Mouse (Mus musculus) left cerebral cortex, adult 2 months (tissue): ENCODE data around the gene Gramd1c. TPM values are rescaled to one million over a fixed set of nuclear protein-coding genes. Genes with fewer than 3 reads are reported as not detected.

Experiments used
- DNase-seq, 2 experiments: peaks; one replicate each; pipeline ENCODE4 v3.0.0; 2021 to 2022; ENCODE audit warnings: low spot score in 2 of 2, mixed read lengths in 1 of 2; ENCODE audit errors: extremely low spot score in 1 of 2
- H3K27ac ChIP-seq: fragments of 200-600 bp; 2 replicates; pipeline ENCODE4 v1.8.1; 2022
- H3K4me3 ChIP-seq: fragments of 200-600 bp; 2 replicates; pipeline ENCODE4 v1.8.1; 2022
- CTCF ChIP-seq: fragments of 200-600 bp; IDR thresholded peaks from 2 replicates; pipeline ENCODE4 v1.8.1; 2022; ENCODE audit warnings: antibody characterized with exemption, mild to moderate bottlenecking, moderate library complexity
- intact Hi-C: fragments of 180-260 bp; cut with DNase I; formaldehyde crosslinking; loops from one replicate; pipeline ENCODE4 v1.15.1; 2025
- total RNA-seq, 2 experiments: library from RNA; stranded (reverse); gene quantifications; 2 replicates each; pipeline ENCODE4 v1.2.3; 2021

The Gramd1c gene
- total RNA-seq, 2 experiments from 2014 or later: 1.7 to 2.0 TPM

DNA sequence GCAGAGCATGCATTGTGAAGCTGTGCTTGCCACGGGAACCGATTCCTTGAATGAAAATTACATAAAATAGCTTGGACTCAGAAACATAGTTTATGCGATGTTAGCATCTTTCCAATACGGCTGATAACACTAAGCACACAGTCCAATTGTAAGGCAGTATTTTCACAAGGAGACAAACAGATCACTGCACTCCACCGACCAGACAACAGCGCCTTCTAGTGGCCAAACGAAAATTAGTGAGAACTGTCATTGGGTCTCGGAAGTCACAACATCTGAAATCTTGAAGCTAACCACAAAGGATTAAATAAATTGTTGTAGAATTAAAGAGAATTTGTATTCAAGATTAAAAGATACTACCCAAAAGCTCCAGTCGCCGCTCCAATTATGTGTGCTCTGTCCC is 4.4 kb downstream of the Gramd1c start:
- intact Hi-C loops: loop anchor here (10.0 kb wide), 1 partner anchor 434 kb away; no protein-coding TSS in a partner anchor

GRCm38 (mm10) chr16:44055766-44056165 is 7.4 kb downstream of the Gramd1c start:
- intact Hi-C loops: loop anchor here (10.0 kb wide), 1 partner anchor 431 kb away; no protein-coding TSS in a partner anchor
- DNase-seq: peak in 1 of 2 experiments; percentile 3
- Histone ChIP-seq H3K27ac (no peak overlapping the region), H3K4me3 (no peak overlapping the region)
- no peak for TF ChIP-seq CTCF

More for the DNA sequence above, 4.4 kb downstream of the Gramd1c start:
- peak; percentile 71 to 83 for DNase-seq
- Histone ChIP-seq H3K27ac (no peak overlapping the region), H3K4me3 (peak overlapping the region; percentile 23; the same call in 1 of the 2 replicates)
- peak; percentile 97 for TF ChIP-seq CTCF

GRCm38 (mm10) chr16:44053265-44053664 is 9.9 kb downstream of the Gramd1c start:
- no peak overlapping the region for H3K27ac ChIP-seq
- no peak for DNase-seq
- TF ChIP-seq CTCF: no peak
- intact Hi-C loops: loop anchor here (10.0 kb wide), 1 partner anchor 428 kb away; no protein-coding TSS in a partner anchor
- H3K4me3 ChIP-seq: no peak overlapping the region

- intact Hi-C loops: loop anchor here (10.0 kb wide), 1 partner anchor 428 kb away; no protein-coding TSS in a partner anchor
- Histone ChIP-seq H3K27ac (no peak overlapping the region), H3K4me3 (no peak overlapping the region)
- TF ChIP-seq CTCF: no peak
- no peak for DNase-seq
Observed at GRCm38 (mm10) chr16:44052390-44052789, 10.8 kb downstream of the Gramd1c start.

DNA sequence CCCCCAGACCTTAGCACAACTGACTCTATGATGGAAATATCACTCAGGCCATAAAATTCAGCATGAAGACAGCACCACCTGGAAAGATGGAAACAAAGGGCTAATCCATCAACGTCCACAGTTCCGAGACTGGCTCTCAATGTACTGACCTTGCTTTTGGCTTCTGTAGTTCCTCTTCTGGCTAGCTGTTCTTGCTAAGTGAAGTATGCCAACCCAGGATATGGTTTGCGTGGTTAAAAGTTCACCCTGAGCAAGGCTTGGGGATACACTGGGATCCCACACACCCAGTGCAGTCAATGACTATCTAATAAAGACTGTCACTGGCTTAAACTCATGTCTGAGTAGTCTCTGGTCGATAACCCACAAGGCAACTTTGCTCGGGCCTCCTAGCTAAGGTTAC is 13.0 kb downstream of the Gramd1c start:
- peak in 1 of 2 experiments; percentile 2 for DNase-seq
- no peak overlapping the region for H3K27ac ChIP-seq
- intact Hi-C loops: loop anchor here (10.0 kb wide), 1 partner anchor 425 kb away; no protein-coding TSS in a partner anchor
- no peak overlapping the region for H3K4me3 ChIP-seq
- TF ChIP-seq CTCF: no peak

- DNase-seq: no peak
- no peak overlapping the region for H3K27ac ChIP-seq
- TF ChIP-seq CTCF: no peak; the same call in none of the 2 replicates
- intact Hi-C loops: no loop called here
- H3K4me3 ChIP-seq: no peak overlapping the region
Observed at GRCm38 (mm10) chr16:44039112-44039511, 24.0 kb downstream of the Gramd1c start.

GRCm38 (mm10) chr16:44035221-44035620 is 27.9 kb downstream of the Gramd1c start:
- intact Hi-C loops: no loop called here
- H3K27ac ChIP-seq: no peak overlapping the region
- DNase-seq: no peak
- no peak for TF ChIP-seq CTCF
- H3K4me3 ChIP-seq: no peak overlapping the region

DNA sequence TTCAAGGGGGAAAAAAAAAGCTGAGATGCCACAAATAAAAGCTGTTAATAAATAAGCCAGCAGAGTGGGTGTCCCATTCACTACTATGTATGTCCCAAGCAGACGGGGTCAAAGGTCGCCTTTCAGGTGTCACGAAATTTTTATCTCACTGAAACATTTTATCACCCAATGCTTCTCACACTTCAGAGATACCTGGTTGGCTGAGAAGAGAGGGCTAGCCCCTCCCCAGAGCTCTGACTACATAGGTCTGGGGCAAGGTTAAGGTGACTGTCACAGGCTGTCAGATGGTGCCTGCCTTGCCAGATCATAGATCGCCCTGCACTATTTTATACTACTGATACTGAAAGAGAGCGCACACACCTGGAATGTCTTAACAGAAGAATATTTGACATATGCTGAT is 29.8 kb downstream of the Gramd1c start:
- TF ChIP-seq CTCF: no peak
- H3K27ac ChIP-seq: no peak overlapping the region
- H3K4me3 ChIP-seq: no peak overlapping the region
- intact Hi-C loops: no loop called here
- DNase-seq: no peak

DNA sequence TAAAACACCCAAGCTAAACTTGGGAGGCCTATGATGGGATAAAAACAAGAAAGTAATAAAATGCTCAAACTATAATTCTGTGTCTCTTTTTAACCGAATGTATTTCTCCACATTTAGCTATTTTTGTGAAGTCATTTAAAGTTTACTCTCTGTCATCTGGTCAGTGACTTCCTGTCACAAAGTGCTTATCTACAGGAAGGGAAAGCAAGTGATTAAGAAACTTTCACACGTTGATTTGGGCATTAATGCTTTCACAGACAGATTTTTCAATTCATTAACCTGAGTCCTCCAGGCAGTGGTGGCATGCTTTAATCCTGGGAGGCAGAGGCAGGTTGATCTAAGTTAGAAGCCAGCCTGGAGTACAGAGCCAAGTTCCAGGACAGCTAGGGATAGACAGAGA is 33.9 kb downstream of the Gramd1c start:
- no peak for DNase-seq
- no peak for TF ChIP-seq CTCF
- intact Hi-C loops: no loop called here
- no peak overlapping the region for H3K27ac ChIP-seq
- H3K4me3 ChIP-seq: no peak overlapping the region

DNA sequence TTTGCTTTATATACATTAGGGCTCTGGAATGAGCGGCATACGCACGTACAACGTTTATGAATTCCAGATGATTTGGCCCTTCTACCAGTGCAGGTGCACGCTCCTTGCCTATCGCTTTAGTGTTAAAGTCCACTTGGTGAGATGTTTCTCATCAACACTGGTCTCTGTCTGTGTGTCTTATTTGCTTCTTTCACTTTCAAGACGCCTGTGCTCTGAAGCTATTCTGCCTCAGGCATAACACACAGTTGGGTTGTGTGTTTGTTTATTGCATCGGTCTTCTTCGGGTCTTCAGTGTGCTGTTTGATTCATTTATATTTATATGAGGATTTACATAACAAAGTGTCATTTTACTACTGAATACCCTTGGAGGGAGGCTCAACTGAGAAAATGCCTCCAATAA is 36.3 kb downstream of the Gramd1c start:
- intact Hi-C loops: no loop called here
- H3K4me3 ChIP-seq: no peak overlapping the region
- no peak for TF ChIP-seq CTCF
- DNase-seq: no peak
- no peak overlapping the region for H3K27ac ChIP-seq

DNA sequence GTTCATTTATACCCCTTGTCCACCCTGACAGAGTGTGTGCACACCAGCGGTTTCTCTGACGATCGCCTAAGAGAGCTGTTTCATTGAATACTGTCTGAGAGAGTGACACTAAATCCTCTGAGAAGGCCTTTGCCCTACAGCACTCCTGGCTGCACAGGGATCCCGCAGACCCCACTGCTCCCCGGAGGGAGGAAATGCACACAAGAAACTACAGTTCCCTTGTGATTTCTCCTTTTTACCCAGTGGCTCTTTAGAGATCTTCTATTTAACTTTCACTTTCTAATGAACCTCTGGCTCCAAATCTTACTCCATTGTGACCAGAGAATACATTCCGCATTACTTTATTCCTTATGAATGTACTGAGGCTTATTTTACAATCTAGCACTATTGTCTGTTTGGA is 36.9 kb downstream of the Gramd1c start:
- no peak overlapping the region for H3K4me3 ChIP-seq
- intact Hi-C loops: no loop called here
- no peak for DNase-seq
- H3K27ac ChIP-seq: no peak overlapping the region
- no peak for TF ChIP-seq CTCF

DNA sequence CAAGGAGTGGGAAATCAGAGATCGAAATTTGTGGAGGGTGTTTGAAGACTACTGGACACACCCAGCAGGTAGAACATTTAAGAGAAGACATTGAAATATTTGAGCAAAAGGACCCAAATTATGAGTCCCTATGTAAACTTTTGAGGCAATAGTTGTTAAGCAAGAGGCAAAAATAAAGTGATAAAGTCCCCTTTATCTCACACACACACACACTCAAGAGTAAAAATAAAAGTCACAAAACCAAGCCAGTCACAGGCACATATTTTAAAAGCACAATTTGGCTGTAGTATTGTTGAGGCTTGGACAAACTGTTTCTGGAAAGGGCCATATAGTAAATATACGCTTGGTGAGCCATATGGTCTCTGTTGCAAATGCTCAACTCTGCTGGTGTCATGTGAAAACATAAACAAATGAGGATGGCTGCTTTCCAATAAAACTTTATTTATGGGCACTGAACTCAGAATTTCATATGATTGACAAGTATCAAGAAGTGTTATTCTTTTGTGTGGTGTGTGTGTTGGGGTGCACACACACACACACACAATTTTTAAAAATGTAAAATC is 44.1 kb downstream of the Gramd1c start:
- intact Hi-C loops: no loop called here
- no peak overlapping the region for H3K4me3 ChIP-seq
- DNase-seq: no peak
- TF ChIP-seq CTCF: no peak
- H3K27ac ChIP-seq: no peak overlapping the region

DNA sequence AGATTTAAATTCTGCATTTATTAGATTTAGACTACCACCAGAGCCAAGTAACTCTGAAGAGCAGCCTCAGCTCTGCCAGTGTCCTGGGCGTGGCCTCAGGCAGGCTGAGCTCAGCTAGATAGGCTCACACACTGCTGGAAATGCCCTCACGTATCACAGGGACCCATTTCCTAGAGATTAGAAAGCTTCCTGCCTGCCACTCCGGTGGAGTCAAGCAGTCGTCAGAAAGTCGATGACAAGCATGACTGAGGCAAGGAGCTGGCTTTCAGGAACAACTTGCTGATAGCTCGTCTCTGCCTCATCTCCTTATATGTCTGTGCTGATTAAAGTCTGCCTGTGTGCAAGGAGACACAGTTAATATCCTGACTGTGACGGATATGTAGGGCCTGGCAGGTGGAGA is 44.8 kb downstream of the Gramd1c start:
- Histone ChIP-seq H3K27ac (no peak overlapping the region), H3K4me3 (no peak overlapping the region)
- no peak for TF ChIP-seq CTCF
- intact Hi-C loops: no loop called here
- no peak for DNase-seq
